Mouse (Mus musculus) lung, postnatal 4 days (tissue): ENCODE results near the gene Neu4.
"Not testable (repeated sequence)": the region's sequence is repeated elsewhere in the genome, so short reads cannot be mapped to it uniquely, and the experiment has no call there.

ENCODE experiments used
- DNase-seq, 2 experiments: peaks; one replicate each; pipeline ENCODE4 v3.0.0; 2021

The Neu4 gene

DNA sequence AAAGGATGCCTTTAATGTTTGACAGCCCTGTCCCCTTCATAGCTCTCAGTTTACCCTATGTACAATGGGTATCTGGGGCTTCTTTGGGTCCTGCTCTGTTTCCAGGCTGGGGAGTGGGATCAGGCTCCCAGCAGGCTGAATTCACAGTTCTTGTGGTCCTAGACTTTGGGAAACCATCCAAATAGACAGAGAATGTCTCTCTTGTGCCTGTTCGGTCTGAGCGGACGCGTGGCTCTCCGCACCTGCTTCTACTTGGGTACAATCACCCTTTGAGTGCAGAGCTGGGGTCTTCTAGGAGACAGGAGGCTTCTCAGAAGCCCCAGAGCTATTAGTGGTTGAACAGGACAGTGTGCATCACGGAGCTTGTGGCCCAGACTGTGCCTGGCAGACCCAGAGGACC is at the start of gene Neu4:
Gene Neu4 (plus strand): TSS at position 301 of the 400 bp plus-strand sequence.
- no peak for DNase-seq

DNA sequence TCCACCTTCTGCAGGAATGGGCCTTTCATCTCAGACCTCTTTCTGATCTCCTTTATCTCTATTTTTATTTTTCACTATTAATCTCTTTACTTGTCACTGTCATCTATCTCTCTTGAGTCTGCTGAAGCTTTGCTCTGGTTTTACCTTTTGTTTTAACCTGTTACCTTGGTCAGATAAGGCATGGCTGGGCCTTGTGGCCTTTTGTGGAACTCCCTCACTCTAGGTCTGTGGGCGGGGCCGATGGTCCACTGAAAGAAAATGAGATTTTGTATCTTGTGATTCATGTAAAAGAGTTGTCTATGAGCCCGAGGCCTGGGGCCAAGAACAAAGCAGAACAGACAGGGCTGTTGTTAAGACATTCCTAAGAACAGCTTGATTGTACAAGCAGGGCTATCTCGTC is 49.5 kb upstream of the Neu4 start:
- not testable (repeated sequence) for DNase-seq

DNA sequence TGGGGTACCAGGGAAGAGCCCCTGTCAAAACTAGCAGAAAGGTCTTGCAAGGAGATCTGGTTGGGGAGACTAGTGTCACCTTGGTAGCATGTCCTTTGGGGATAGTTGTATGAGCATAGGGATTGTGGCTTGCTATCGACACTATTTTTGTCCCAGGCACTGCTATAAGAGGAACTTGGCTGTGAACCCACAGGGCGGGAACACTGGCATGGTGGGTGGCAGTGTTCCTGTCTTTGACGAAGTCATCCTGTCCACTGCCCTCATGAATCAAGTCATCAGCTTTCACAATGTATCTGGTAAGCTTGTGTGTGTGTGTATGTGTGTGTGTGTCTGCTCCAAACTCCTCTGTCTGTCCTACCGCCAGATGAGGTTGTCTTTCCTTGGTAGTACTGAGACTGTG is 44.5 kb upstream of the Neu4 start:
- DNase-seq: not testable (repeated sequence)

DNA sequence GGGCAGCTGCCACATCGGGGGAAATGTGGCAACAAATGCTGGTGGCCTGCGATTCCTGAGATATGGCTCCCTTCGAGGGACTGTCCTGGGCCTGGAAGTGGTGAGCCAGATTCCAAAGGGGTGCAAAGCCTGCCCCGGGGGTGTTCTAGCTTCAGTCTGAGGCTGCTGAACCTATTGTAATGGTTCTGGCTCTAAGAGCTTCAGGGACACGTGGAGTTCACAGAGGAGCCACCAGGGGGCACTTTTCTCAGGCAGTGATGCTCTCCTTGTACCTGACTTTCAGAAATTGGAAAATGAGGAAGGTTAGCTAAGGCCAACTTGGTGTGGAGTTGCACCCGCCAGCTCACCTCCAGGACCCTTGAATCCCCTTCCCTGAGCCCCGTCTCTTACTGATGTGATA is 42.0 kb upstream of the Neu4 start:
- DNase-seq: not testable (repeated sequence)

DNA sequence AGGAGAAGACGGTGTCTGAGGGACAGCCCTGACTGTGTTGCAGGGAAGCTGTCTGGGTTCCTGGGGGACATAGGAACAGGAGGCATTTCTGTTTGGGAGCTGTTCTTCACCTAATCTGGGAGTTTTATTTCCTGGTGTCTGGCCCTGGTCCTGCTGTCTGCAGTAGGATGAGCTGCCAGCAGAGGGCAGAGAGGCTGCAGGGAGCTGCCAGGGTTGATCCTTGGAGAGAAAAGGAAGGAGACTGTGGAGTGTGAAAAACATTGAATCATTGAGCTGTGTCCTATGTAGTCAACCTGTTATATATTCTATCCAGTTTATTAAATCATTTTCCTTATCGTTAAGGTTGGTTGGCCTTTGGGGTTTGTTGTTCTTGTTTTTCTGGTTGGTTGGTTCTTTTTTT is 39.3 kb upstream of the Neu4 start:
- not testable (repeated sequence) for DNase-seq

DNA sequence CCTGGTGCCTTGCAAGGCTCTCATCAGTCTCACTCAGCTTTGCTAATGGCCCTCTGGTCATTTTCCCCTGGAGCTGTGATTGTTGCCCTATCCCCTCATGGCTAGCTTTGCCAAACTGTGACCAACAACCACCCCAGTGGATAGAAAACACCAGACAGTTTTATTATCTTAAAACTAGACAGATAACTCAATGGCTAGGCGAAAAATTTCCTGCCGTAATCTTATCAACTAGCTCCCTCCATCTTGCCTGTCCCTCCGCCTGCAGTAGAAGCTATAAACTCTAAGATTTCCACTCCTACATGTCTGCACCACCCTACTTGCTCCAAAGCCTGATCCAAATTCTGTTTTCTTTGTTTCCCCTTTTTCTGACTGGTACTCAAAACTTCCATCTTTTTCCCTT is 34.1 kb upstream of the Neu4 start:
- DNase-seq: no peak

DNA sequence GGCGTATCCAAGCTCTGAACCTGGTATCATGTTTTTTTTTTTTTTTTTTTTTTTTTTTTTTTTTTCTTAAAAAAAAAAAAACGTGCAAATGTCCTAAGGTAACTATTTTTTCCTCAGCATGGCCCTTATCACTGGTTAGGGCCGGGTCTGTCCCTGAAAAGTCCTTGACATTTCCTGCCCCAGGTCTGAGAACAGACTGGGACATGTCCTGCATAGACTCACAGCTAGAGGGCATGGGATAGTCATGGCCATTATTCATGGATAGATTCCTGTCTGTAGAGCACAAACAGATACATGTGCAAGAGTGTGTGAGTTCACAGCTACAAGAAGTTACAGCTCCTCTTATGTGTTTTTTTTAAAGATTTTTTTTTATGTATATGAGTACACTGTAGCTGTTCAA is 31.5 kb upstream of the Neu4 start:
- no peak for DNase-seq

DNA sequence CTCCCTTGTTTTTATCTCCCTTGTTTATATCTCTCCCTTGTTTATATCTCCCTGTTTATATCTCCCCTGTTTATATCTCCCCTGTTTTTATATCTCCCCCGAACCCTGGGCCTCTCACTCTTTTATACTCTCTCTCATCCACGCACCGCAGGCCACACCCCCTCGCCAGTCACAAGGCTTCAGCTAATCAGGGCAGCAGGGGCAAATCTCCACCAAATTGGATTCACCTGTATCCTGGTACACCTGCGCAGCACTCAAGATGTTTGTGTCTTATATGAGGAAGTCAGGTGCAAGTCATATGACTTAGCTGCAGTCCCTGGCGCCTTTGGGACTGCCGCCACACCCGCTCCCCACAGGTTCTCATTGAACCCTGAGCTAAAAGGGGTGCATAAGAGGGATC is 30.0 kb upstream of the Neu4 start, which contains the start of gene Gal3st2c:
Gene Gal3st2c (plus strand): TSS at position 301 of the 400 bp plus-strand sequence.
- not testable (repeated sequence) for DNase-seq

DNA sequence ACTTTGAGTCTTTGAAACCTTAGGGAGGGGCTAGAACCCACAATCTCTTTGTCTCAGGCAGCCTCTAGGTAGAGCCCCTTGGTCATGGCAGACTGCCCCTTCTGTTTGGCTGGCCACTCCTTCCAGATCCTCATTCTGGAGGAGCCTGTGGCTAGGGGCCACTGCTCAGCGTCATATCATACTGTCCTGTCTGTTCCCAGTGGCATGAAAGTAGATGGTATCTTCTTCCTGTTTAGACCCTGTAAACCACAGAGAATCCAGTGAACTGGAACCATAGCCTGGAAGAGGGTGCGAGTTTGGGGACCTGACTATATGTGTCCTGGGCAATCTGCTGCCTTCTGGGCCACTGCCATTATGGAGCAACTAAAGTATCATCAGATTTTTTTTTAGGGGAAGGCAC is 29.2 kb upstream of the Neu4 start:
- DNase-seq: not testable (repeated sequence)

DNA sequence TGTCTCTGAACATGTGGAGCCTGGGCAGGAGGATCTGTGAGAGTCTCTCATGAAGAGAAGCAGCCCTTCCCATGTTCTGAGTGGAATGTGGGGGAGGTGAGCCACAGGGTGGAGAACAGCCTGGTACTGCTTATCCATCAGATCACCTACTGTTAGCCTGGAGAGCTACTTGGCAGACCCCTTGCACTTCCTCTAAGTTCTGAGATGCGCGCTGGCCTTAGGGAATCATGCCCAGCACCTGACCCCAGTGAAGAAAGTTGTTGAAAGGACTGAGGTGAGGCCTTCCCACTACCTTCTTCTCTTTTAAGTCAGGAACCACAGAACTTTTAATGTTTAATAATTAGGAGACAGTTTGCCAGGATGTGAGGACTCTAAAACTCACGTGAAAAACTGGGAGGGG is 28.8 kb upstream of the Neu4 start:
- not testable (repeated sequence) for DNase-seq

DNA sequence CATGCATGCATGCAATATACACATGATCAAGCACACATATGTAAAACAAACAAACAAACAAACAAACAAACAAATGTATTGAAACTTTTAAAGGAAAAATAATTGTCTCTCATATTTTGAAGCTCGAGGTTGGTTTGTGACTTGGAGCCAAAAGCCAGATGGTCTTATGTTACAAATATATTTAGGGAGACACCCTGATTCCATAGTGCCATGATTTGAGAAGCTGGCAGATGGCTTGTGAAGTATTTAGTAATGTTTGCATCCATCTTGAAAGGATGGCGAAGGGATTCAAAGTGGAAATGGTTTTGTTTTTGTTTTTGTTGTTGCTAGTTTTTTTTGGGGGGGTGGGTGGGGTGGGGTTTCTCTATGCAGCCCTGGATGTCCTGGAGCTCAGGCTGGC is 19.2 kb upstream of the Neu4 start:
- no peak for DNase-seq

DNA sequence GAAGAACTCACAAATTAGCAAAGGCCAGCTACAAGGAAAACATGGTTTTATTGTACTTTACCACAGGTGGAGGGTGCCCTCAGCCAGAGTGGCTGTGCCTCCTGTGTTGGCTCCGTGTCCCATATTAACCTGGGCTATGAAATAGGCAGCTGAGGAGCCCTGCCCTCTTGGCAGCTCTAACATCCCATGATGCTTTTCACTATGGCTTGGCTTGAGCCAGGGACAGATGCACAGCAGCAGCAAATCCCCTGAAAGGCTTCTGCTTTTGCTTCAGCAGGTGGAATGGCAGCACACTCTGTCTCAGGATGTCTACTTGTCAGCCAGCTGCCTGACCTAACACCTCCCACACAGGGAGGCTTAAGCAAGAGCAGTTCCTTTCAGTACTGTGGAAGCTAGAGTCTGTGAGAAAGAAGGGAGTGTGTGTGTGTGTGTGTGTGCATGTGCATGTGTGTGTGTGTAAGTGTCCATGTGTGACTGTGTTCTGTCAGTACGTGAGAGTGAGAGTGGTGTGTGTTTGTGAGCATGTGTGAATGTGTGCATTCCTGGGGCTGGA is 14.2 kb upstream of the Neu4 start:
- not testable (repeated sequence) for DNase-seq

DNA sequence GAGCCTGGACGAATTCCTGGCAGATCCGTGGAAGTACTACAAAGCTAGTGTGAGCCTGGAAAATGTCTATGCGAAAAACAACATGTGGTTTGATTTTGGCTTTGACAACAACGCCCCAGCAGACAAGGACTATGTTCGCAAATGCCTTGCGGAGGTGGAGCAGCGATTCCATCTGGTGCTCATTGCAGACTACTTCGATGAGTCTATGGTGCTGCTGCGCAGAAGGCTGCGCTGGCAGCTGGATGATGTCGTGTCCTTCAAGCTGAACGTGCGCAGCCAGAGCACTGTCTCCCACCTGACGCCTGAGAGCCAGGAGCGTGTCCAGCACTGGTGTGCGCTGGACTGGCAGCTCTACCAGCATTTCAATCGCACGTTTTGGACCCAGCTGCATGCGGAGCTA is 11.4 kb upstream of the Neu4 start:
- DNase-seq: not testable (repeated sequence)

DNA sequence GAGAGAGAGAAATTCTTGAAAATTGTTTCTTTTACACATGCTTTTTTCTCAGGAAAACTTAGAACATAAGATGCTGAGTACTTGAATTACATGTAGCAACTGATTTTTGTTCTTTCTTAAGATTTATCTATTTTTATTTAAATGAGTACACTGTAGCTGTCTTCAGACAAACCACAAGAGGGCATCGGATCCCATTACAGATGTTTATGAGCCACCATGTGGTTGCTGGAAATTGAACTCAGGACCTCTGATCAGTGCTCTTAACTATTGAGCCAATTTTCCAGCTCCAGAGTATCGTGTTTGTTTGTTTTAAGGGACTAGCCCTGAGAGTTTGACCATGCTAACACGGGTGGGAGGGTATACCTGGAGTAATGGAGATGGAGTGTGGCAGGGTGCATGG is 8.6 kb upstream of the Neu4 start:
- DNase-seq: no peak

DNA sequence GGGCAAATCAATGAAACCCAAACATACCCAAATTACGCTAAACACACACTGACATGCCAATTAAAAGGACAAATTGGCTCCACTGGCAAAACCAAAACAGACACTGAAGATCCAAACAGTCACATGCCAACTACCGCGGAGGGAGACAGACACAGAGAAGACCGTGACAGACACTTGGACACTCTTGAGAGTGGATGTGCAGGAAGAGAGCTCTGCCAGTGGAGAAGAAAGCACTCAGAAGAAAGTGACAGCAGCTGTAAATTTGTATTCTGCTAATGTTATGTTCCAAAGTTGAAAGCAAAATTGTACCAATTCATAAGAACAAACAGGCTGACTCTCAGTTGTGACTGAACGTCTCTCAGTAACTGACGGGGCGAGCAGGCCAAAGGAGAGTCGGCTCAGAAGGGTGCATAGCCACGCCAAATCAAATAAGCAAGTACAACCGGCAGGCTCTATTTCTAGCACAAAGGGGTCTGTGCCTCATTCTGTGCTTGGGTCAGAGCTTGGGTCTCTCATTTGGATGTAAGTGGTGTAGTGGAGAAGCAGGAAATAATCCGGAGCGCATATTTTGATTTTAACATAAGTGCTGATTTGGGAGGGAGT is 7.4 kb downstream of the Neu4 start:
- DNase-seq: no peak

DNA sequence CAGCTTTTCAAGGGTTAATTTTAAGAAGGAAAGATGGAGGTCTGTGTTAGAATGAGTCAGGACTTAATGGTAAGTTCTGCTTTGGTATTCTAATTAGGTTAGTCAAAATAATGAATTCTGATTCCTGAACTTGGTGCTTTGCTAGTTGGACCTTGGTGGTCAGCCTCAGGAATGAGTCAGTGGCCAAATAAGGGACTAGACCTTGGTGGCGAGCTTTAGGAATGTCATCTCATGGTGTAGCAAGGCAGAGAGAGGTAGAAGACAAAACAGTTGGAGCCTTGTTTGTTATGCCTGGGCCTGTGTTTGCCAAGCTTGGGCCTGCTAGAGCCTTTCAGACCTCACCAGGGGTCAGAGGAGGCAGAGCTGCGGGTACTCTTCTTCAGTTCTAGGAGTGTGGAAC is 8.5 kb downstream of the Neu4 start:
- DNase-seq: no peak

DNA sequence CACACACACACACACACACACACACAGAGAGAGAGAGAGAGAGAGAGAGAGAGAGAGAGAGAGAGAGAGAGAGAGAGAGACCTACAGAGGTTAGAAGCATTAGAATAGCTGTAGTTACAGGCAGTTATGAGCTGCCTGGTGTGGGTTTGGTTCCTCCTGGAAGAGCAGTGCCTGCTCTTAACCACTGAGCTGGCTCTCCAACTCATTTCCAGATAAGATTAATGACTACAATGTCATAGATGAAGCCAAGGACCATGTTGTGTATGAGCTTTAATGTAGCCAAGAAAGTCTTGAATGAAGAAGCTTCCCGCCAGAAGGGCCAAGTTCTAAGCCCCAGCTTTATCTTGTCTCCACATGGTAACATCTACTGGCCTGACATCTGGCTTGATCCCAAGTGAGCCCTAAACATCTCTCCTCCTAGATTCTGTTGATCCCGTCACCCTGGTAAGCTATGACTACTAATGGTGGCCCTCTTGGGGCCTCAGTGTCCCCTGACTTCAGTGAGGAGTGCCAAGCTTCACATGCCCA is 12.9 kb downstream of the Neu4 start:
- no peak for DNase-seq

DNA sequence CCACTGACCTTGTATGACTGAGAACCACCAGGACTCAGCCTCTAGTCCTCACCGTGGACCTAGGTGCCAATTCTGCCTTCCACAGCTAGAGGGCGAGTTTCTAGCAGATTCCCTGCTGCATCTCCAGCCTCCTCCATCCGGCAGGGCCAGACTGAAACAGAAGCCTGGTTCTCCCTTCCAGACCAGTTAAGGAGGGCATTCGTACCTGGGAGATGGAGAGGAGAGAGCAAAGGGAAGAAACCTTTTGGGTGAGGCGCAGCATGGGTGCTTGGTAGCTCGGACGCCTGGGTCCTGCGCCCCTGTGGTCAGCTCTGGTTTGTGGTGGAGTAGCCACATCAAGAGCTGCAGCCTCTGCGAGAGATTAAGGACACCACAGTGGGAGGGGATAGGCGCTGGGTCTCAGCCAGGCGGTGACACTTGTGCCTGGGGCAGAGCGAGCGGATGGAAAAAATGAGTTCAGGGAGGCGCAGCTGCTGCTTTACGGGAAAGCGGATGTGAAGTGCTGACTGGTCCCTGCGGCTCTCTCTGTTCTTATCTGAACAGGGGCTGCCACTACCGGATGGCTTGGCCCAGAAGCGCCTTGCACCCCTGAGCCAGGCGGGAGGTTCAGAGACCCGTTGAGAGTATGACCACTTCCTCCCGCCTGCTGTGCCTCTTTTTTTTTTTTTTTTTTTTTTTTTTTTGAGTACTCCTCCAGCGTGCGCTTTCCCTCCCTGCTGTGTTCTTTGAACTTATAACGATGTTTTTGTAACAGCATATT is 14.9 kb downstream of the Neu4 start:
- peak; percentile 86 to 90 for DNase-seq

DNA sequence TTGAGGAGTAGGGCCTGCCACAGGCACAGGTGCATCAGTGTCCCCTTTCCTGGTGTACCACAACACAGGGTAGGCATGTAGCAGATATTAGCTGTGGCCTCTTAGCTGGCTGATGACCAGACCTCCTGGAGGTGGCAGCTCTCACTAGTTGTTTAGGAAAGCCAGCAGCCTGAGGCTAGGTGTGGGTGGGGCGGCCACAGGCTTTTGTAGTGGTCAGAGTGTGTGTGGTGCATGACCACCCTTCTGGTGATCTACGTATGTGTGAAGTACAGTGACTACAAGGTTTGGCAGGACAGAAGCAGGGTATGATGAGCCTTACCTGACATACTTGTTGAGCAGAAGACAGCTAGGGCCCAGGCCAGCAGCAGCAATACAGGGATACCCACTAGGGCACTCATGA is 20.1 kb downstream of the Neu4 start:
- no peak for DNase-seq

DNA sequence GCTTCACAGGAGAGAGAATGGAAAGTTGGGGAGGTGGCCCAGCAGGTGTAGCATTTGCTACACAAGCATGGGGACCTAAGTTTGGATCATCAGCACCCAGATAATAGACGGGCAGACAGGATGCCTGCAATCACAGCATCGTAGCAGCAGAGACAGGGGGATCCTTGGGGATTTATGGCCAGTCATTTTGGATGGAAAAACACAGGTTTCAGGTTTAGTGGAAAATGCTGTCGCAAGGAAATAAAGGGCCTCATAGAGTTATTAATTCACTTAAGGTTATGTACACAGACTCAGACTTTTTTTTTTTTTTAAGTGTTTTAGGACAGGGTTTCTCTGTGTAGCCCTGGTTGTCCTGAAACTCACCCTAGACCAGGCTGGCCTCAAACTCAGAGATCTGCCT is 25.3 kb downstream of the Neu4 start:
- DNase-seq: no peak

DNA sequence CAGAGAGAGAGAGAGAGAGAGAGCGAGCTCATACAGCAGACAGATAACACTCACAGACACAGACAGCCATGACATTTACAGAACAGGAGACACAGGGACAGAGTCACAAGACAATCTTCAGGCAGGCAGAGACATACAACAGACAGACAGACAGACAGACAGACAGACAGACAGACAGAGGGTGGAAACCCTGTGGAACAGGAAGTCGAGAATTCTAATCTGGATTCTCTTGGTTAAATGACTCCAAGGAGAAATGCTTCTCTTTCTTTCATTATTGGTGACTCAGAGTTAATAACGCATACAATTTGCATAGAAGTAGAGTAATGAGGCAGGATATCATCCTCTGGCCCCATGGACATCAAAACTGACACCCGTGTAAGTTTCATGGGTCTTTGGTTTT is 26.3 kb downstream of the Neu4 start:
- DNase-seq: no peak

DNA sequence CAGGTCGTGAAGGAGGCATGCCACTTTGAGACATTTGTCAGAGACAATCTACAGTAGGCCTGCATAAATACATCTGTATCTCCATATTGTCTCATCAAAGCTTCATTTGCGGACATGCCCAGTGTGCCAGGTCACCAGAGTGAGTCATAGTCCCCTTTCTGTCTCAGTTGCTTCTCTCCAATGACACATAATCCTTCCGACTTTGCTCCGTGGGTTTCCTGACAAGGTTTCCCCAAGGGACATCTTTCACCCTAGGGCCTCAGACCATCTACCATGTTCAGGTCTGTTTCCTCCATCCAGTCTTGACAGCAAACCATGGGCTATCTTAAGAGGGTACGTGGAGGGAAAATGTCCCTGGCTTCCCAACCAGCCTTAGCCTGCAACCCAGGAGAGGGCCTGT is 30.9 kb downstream of the Neu4 start:
- DNase-seq: no peak

DNA sequence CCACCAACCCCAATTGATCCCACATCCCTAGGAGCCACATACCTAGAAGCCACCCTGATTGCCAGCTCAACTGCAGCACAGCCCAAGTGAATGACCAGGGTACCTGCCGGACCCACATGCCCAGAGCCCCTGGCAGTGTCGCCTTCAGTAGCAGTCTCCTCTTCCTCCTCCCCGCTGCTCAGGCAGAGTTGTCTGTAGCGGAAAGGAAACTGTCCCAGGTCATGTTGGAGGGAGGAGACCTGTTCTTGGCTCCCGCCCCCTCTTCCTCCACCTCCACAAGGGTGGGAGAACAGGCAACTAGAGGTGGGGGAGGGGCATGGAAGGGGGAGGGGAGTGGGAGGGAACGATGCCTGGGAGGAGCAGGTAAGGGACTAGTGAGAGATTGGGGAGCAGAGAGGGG is 32.1 kb downstream of the Neu4 start, which contains the start of gene Pdcd1:
Gene Pdcd1 (minus strand): TSS at position 181 of the 400 bp plus-strand sequence.
- DNase-seq: no peak
